Mouse (Mus musculus): ENCODE measurements around the gene Sumo3.

DNA sequence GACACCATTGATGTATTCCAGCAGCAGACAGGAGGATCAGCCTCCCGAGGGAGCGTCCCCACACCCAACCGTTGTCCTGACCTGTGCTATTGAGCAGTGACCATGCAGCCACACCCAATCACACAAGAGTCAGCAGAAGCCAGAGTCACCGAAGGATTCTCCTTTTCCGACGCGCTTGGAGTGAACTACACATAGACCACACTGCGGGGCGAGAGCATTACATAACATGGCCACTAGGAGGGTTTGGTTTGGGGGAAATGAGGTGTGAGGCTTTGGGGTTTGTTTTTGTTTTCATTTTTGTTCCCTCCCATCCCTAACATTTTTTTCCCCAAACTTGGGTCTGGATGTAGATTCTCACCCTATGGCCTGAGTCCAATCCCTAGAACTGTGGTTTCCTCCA lies 10.3 kb downstream of the Sumo3 start:
- peak; percentile 42 for TF ChIP-seq CTCF (IDR thresholded peaks at IDR 0.05; ENCODE audit: low read depth)
- no peak for TF ChIP-seq EP300 (IDR thresholded peaks at IDR 0.05; ENCODE audit: low read depth)

Measured in liver, embryonic 14.5 days (tissue).